Mouse (Mus musculus) liver, embryonic 13.5 days (tissue): ENCODE results near the gene Arrdc2. TPM values are rescaled to one million over a fixed set of nuclear protein-coding genes. Genes with fewer than 3 reads are reported as not detected.
A peak's percentile ranks its signal among the peaks of the same experiment; 100 is the strongest.

ENCODE experiments used
- ATAC-seq: fragments of 200-750 bp; cut with Nextera tagmentation; 2 replicates; pipeline ENCODE4 v1.8.0; 2017; ENCODE audit warnings: low read depth, mild to moderate bottlenecking, moderate number of reproducible peaks, moderate library complexity
- DNase-seq: peaks from one replicate; pipeline ENCODE4 v3.0.0; 2022
- H3K27ac ChIP-seq: fragments of 300-500 bp; sonication (generic); 2 replicates; pipeline ENCODE4 v1.5.1; 2015; ENCODE audit warnings: moderate library complexity, mild to moderate bottlenecking, inconsistent platforms
- H3K27me3 ChIP-seq: fragments of 300-500 bp; sonication (generic); 2 replicates; pipeline ENCODE4 v1.6.1; 2015; ENCODE audit warnings: mild to moderate bottlenecking, inconsistent platforms
- H3K36me3 ChIP-seq: fragments of 300-500 bp; sonication (generic); 2 replicates; pipeline ENCODE4 v1.6.1; 2015; ENCODE audit warnings: mild to moderate bottlenecking, inconsistent platforms
- H3K4me1 ChIP-seq: fragments of 300-500 bp; sonication (generic); replicated peaks from 2 replicates; pipeline ENCODE4 v1.6.1; 2015; ENCODE audit warnings: inconsistent platforms
- H3K4me2 ChIP-seq: fragments of 300-500 bp; sonication (generic); 2 replicates; pipeline ENCODE4 v1.6.1; 2015; ENCODE audit warnings: inconsistent platforms, mild to moderate bottlenecking, moderate library complexity
- H3K4me3 ChIP-seq: fragments of 300-500 bp; sonication (generic); replicated peaks from 2 replicates; pipeline ENCODE4 v1.5.1; 2015; ENCODE audit warnings: mild to moderate bottlenecking, inconsistent platforms
- H3K9ac ChIP-seq: fragments of 300-500 bp; sonication (generic); 2 replicates; pipeline ENCODE4 v1.6.1; 2015; ENCODE audit warnings: mild to moderate bottlenecking, inconsistent platforms
- H3K9me3 ChIP-seq: fragments of 300-500 bp; sonication (generic); replicated peaks from 2 replicates; pipeline ENCODE4 v1.6.1; 2016; ENCODE audit warnings: inconsistent platforms
- WGBS: fragments of 180-500 bp; shearing (Covaris S2); methylation state at CpG from one replicate; pipeline ENCODE4 v1.1.7; 2015; ENCODE audit not compliant: insufficient replicate concordance; 5-methylcytosine and 5-hydroxymethylcytosine counted together
- polyA plus RNA-seq: library from polyadenylated mRNA; unstranded; fragments of >200 nt; fragmentation: Nextera tagmentation; extraction: Ambion mirVana; gene quantifications from 2 replicates; pipeline ENCODE4 v1.2.1, GENCODE M21; 2015

Gene Arrdc2
- polyA plus RNA-seq, 1 experiment from 2014 or later = 11.7 TPM

GRCm38 (mm10) chr8:70863956-70864711 lies 24.6 kb upstream of the Arrdc2 start:
- Histone ChIP-seq H3K27me3 (peaks cover 53% of the 10 kb centered on the region), H3K9ac (peak overlapping the region; percentile 13), H3K9me3 (no peaks in the 10 kb centered on the region), H3K27ac (no peak overlapping the region), H3K4me3 (peak overlapping the region; percentile 74), H3K4me2 (peak overlapping the region; percentile 88), H3K36me3 (peaks cover 15% of the 10 kb centered on the region), H3K4me1 (peaks cover 57% of the 10 kb centered on the region)
- no peak for ATAC-seq
- 1% methylated on average over 46 of the region's 46 CpGs for WGBS
- no peak for DNase-seq

GRCm38 (mm10) chr8:70862824-70863641 lies 23.5 kb upstream of the Arrdc2 start, which contains the start of gene Kcnn1:
Gene Kcnn1 (minus strand): TSS chr8:70863258.
- no peaks in the 10 kb centered on the region for H3K9me3 ChIP-seq
- DNase-seq (no peak), ATAC-seq (no peak)
- 2% methylated on average over 55 of the region's 55 CpGs for WGBS
- peaks cover 6% of the 10 kb centered on the region for H3K36me3 ChIP-seq
- peak within 1 kb of the TSS; percentile 19; the same call in 1 of the 2 replicates for H3K9ac ChIP-seq
- peak within 1 kb of the TSS; percentile 88 for H3K4me2 ChIP-seq
- H3K27me3 ChIP-seq = peaks cover 53% of the 10 kb centered on the region
- peak within 1 kb of the TSS; percentile 74 for H3K4me3 ChIP-seq
- H3K4me1 ChIP-seq = peaks cover 52% of the 10 kb centered on the region
- H3K27ac ChIP-seq = no peak within 1 kb of the TSS

- ATAC-seq (no peak), DNase-seq (no peak)
- Histone ChIP-seq H3K27ac (no peak overlapping the region), H3K4me3 (no peak overlapping the region), H3K9ac (0 out of 2 replicates have a peak overlapping the region, but pooled peaks have one; percentile 60), H3K27me3 (peaks cover 53% of the 10 kb centered on the region), H3K4me1 (peaks cover 26% of the 10 kb centered on the region), H3K9me3 (no peaks in the 10 kb centered on the region), H3K36me3 (no peaks in the 10 kb centered on the region), H3K4me2 (no peak overlapping the region)
- WGBS = 20% methylated on average over 4 of the region's 4 CpGs
Observed at GRCm38 (mm10) chr8:70857516-70857915, 18.0 kb upstream of the Arrdc2 start.

- Histone ChIP-seq H3K4me2 (peak overlapping the region; percentile 78), H3K9ac (peak overlapping the region; percentile 60), H3K4me1 (peaks cover 31% of the 10 kb centered on the region), H3K9me3 (no peaks in the 10 kb centered on the region), H3K27me3 (peaks cover 50% of the 10 kb centered on the region), H3K4me3 (peak overlapping the region; percentile 53), H3K36me3 (no peaks in the 10 kb centered on the region), H3K27ac (no peak overlapping the region)
- WGBS = 9% methylated on average over 33 of the region's 33 CpGs
- DNase-seq (peak; percentile 65), ATAC-seq (peak; percentile 79)
Observed at GRCm38 (mm10) chr8:70856541-70857197, 17.1 kb upstream of the Arrdc2 start.

GRCm38 (mm10) chr8:70856028-70856427 lies 16.5 kb upstream of the Arrdc2 start:
- no peaks in the 10 kb centered on the region for H3K9me3 ChIP-seq
- ATAC-seq = no peak
- peaks cover 47% of the 10 kb centered on the region for H3K27me3 ChIP-seq
- 55% methylated on average over 5 of the region's 5 CpGs for WGBS
- DNase-seq = no peak
- peak overlapping the region; percentile 78; the same call in 1 of the 2 replicates for H3K4me2 ChIP-seq
- no peak overlapping the region for H3K9ac ChIP-seq
- H3K4me1 ChIP-seq = peaks cover 38% of the 10 kb centered on the region
- no peaks in the 10 kb centered on the region for H3K36me3 ChIP-seq
- H3K4me3 ChIP-seq = no peak overlapping the region
- no peak overlapping the region for H3K27ac ChIP-seq

- no peak for DNase-seq
- WGBS = 23% methylated on average over 2 of the region's 2 CpGs
Observed at GRCm38 (mm10) chr8:70853863-70854262, 14.3 kb upstream of the Arrdc2 start.

GRCm38 (mm10) chr8:70852595-70853231 lies 13.2 kb upstream of the Arrdc2 start:
- Histone ChIP-seq H3K4me2 (no peak overlapping the region), H3K27me3 (peaks cover 63% of the 10 kb centered on the region), H3K27ac (no peak overlapping the region), H3K9ac (no peak overlapping the region), H3K4me1 (peaks cover 34% of the 10 kb centered on the region), H3K4me3 (no peak overlapping the region), H3K9me3 (no peaks in the 10 kb centered on the region), H3K36me3 (no peaks in the 10 kb centered on the region)
- ATAC-seq (no peak), DNase-seq (no peak)
- 80% methylated on average over 41 of the region's 41 CpGs for WGBS

More at GRCm38 (mm10) chr8:70853863-70854262, 14.3 kb upstream of the Arrdc2 start:
- no peak overlapping the region for H3K27ac ChIP-seq
- no peaks in the 10 kb centered on the region for H3K9me3 ChIP-seq
- H3K27me3 ChIP-seq = peaks cover 54% of the 10 kb centered on the region
- H3K4me3 ChIP-seq = no peak overlapping the region
- peaks cover 43% of the 10 kb centered on the region for H3K4me1 ChIP-seq
- no peaks in the 10 kb centered on the region for H3K36me3 ChIP-seq
- H3K9ac ChIP-seq = no peak overlapping the region
- ATAC-seq = no peak
- H3K4me2 ChIP-seq = no peak overlapping the region

- Histone ChIP-seq H3K9me3 (no peaks in the 10 kb centered on the region), H3K4me3 (no peak overlapping the region), H3K4me1 (peaks cover 28% of the 10 kb centered on the region), H3K4me2 (peak overlapping the region; percentile 10; the same call in 1 of the 2 replicates), H3K27ac (peak overlapping the region; percentile 29; the same call in 1 of the 2 replicates), H3K9ac (peak overlapping the region; percentile 41; the same call in 1 of the 2 replicates), H3K36me3 (no peaks in the 10 kb centered on the region), H3K27me3 (peaks cover 69% of the 10 kb centered on the region)
- 60% methylated on average over 6 of the region's 6 CpGs for WGBS
- DNase-seq (no peak), ATAC-seq (no peak)
Observed at GRCm38 (mm10) chr8:70851837-70852236, 12.3 kb upstream of the Arrdc2 start.

GRCm38 (mm10) chr8:70850947-70851346 lies 11.4 kb upstream of the Arrdc2 start:
- H3K4me3 ChIP-seq = no peak overlapping the region
- peaks cover 69% of the 10 kb centered on the region for H3K27me3 ChIP-seq
- no peak overlapping the region for H3K4me2 ChIP-seq
- H3K9ac ChIP-seq = no peak overlapping the region
- H3K27ac ChIP-seq = no peak overlapping the region
- no peak for DNase-seq
- no peaks in the 10 kb centered on the region for H3K36me3 ChIP-seq
- H3K4me1 ChIP-seq = peaks cover 29% of the 10 kb centered on the region
- no peaks in the 10 kb centered on the region for H3K9me3 ChIP-seq
- WGBS = 70% methylated on average over 4 of the region's 4 CpGs
- ATAC-seq = no peak

GRCm38 (mm10) chr8:70850132-70850845 lies 10.8 kb upstream of the Arrdc2 start:
- H3K36me3 ChIP-seq = no peaks in the 10 kb centered on the region
- H3K27me3 ChIP-seq = peaks cover 62% of the 10 kb centered on the region
- DNase-seq (no peak), ATAC-seq (no peak)
- H3K9ac ChIP-seq = no peak overlapping the region
- H3K4me2 ChIP-seq = no peak overlapping the region
- H3K4me3 ChIP-seq = no peak overlapping the region
- peaks cover 34% of the 10 kb centered on the region for H3K4me1 ChIP-seq
- H3K9me3 ChIP-seq = no peaks in the 10 kb centered on the region
- 56% methylated on average over 7 of the region's 7 CpGs for WGBS
- no peak overlapping the region for H3K27ac ChIP-seq
